Mouse (Mus musculus) ES-E14 (cell line): ENCODE results near the gene Anapc11.

Source experiments
- CHD2 ChIP-seq: IDR thresholded peaks from 2 replicates; pipeline ENCODE4 v1.6.1; 2014; ENCODE audit warnings: mild to moderate bottlenecking, low read depth, low read length, inconsistent platforms
- HCFC1 ChIP-seq: IDR thresholded peaks from 2 replicates; pipeline ENCODE4 v1.6.1; 2012; ENCODE audit warnings: low read length, inconsistent platforms, borderline replicate concordance; ENCODE audit not compliant: insufficient read depth
- MAFK ChIP-seq: IDR thresholded peaks from 2 replicates; pipeline ENCODE4 v1.6.1; 2014; ENCODE audit warnings: mild to moderate bottlenecking, low read depth, low read length, inconsistent platforms; ENCODE audit not compliant: insufficient read depth
- ZC3H11A ChIP-seq: IDR thresholded peaks from 2 replicates; pipeline ENCODE4 v1.6.1; 2012; ENCODE audit warnings: low read depth, mild to moderate bottlenecking, inconsistent platforms, low read length, borderline replicate concordance
- ZNF384 ChIP-seq: IDR thresholded peaks from 2 replicates; pipeline ENCODE4 v1.6.1; 2012; ENCODE audit warnings: low read depth, low read length, inconsistent platforms

GRCm38 (mm10) chr11:120600716-120601115 is 2.5 kb downstream of the Anapc11 start:
- TF ChIP-seq HCFC1 (no peak), MAFK (no peak), CHD2 (no peak), ZC3H11A (no peak), ZNF384 (no peak)
